ENCODE assay signal across 16 mouse cellular contexts in genomic region chr17:44780353-44780752, GRCm38 (mm10).
"Had no signal": no experiment of that assay in that cellular context is flagged by ENCODE, and none has a peak within 500 bp of the region (broad histone marks: within the 10 kb centered on the region; RNA-seq: fewer than 3 reads in every experiment).

No protein-coding gene starts in this region.

- H3K36me3 ChIP-seq: neural tube, embryonic 13.5 days; neural tube, embryonic 15.5 days; stomach, embryonic 15.5 days had no signal

- H3K9me3 ChIP-seq: neural tube, embryonic 13.5 days; neural tube, embryonic 15.5 days; stomach, embryonic 15.5 days had no signal

- H3K27me3 ChIP-seq: neural tube, embryonic 13.5 days; neural tube, embryonic 15.5 days; stomach, embryonic 15.5 days had no signal

- H3K9ac ChIP-seq: neural tube, embryonic 13.5 days; neural tube, embryonic 15.5 days; stomach, embryonic 15.5 days had no signal

- H3K4me1 ChIP-seq: stomach, embryonic 15.5 days had no signal

- H3K27ac ChIP-seq: neural tube, embryonic 13.5 days; neural tube, embryonic 15.5 days; stomach, embryonic 15.5 days; stomach, postnatal 0 days had no signal

- H3K4me2 ChIP-seq: neural tube, embryonic 13.5 days; neural tube, embryonic 15.5 days; stomach, embryonic 15.5 days had no signal

- DNase-seq: retina, postnatal 1 day; right cerebral cortex, adult 18-20 months; right cerebral cortex, postnatal 14 days; right cerebral cortex, postnatal 25 days; right cerebral cortex, postnatal 4 days; spleen, adult 18-20 months; thymus, adult 18-20 months; thymus, adult 2 months; thymus, postnatal 14 days; thymus, postnatal 25 days; thymus, postnatal 36 days; thymus, postnatal 4 days had no signal

- H3K4me3 ChIP-seq: neural tube, embryonic 13.5 days; neural tube, embryonic 15.5 days; stomach, embryonic 15.5 days had no signal
